Mouse (Mus musculus) mouse embryonic stem cell (cell line): Measurements from ENCODE around the gene Rasgrf1.
"Not testable (repeated sequence)": the region's sequence is repeated elsewhere in the genome, so short reads cannot be mapped to it uniquely, and the experiment has no call there.

Experiments used
- in situ Hi-C, 2 experiments: fragments of 300-500 bp; cut with MboI; formaldehyde crosslinking; loops; 1 replicate in 1 of 2; 3 replicates in 1 of 2; pipeline ENCODE4 v1.14.3; 2019 to 2020; ENCODE audit warnings: low sequenced_read_pairs in 2 of 2, low pct_unique_long_range_greater_than_20kb in 1 of 2, mixed read lengths in 1 of 2; ENCODE audit not compliant: unreplicated experiment in 1 of 2

Gene Rasgrf1

GRCm38 (mm10) chr9:90006432-90006831 lies 96.7 kb downstream of the Rasgrf1 start:
- in situ Hi-C loops = no loop called here

- in situ Hi-C loops = no loop called here
These were observed 97.4 kb downstream of the Rasgrf1 start for GRCm38 (mm10) chr9:90007094-90007493.

- in situ Hi-C loops = no loop called here
These were observed 98.4 kb downstream of the Rasgrf1 start for GRCm38 (mm10) chr9:90008138-90008537.

DNA sequence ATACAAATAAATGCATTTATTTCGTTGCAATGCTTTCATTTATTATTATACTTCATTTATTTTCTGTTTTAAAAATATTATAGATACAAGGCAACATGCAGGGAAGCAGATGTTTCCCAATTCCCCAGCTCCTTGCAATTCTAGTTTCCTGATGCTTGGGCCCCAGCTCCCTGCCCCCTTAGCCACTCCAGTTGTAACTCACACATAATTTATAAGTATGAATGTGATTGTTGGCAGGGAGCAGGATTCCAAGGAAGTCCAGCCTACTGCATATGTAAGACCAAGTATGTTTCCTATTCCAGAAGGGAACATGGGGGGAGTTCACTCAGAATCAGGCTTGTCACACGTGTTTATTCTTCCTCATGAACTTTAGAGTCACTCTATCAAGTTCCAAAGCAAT lies 102.1 kb downstream of the Rasgrf1 start:
- in situ Hi-C loops = no loop called here

DNA sequence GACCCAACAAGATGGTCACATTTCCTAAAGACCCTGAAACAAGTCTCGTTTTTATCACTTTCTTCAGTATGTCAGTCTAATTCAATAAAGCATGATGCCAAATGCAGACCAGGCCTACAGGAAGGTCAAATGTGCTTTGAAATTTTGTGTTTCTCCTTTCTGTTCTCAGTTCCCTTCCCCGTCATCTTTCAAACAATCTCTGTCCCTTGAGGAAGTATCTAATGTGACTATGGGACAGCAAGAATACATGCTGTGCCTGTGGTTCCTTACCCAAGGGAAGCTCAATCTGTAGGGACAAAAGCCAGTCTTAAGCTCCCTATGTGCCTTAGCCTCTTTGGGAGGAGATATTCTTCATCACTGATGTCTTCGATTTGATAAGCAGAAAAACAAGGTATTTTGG lies 104.9 kb downstream of the Rasgrf1 start:
- in situ Hi-C loops = no loop called here

DNA sequence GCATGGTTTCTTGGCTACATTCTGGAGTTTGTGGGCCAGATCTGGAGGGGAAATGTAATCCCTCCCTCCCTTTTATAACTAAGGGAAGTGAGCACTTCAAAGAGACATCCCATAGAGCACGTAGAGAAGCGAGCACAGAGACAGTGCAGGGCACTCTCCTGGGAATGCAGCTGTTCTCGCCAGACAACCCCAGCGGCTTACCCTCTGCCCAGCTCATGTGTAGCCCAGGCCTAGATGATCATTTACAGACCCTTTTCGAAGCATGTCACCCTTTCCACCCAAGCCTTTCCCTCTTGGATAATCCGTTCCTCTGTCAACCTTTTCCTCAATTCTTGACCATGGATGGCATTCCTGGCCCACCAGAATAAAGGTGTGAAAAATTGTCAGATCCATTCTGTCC lies 106.5 kb downstream of the Rasgrf1 start:
- in situ Hi-C loops = no loop called here

- in situ Hi-C loops = no loop called here
These were observed 111.2 kb downstream of the Rasgrf1 start for GRCm38 (mm10) chr9:90020866-90021265.

DNA sequence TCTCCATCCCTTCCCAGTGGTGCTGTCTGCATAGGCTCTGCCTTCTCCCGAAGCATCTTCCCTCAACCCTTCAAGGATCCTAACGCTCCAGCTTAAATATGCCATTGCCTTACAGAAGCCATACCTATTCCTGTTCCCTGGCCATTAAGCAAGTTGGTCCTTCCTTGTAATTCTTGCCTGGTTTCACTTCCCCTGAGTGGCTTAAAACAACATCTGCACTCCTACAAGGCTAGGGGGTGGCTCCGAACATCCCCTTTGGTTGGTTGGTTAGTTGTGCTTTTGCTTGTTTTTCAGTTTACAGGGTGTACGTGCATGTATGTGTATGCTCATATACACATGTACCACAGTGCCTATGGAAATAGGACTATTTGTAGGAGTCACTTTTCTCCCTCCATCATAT lies 111.7 kb downstream of the Rasgrf1 start:
- in situ Hi-C loops = no loop called here

GRCm38 (mm10) chr9:90027709-90028108 lies 118.0 kb downstream of the Rasgrf1 start:
- in situ Hi-C loops = no loop called here

DNA sequence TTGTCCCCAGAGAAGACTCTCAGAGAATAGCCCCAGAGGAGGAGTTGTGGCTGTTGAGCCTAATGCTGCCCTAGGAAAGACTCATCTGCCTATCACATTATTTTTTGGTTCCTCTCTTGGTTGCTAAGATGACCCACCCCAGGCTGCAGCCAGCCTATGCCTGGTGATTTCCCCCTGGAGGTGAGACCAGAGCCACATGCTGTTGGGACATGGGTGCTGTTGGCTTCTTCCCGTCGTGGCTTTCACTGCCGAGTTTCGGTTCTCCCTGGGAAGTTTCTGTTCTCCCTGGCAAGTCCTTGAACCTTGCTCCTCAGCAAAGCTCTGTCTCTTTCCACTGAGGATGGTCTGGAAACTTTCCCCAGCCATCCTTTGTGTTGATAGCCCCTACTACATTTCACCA lies 124.2 kb downstream of the Rasgrf1 start:
- in situ Hi-C loops = no loop called here

DNA sequence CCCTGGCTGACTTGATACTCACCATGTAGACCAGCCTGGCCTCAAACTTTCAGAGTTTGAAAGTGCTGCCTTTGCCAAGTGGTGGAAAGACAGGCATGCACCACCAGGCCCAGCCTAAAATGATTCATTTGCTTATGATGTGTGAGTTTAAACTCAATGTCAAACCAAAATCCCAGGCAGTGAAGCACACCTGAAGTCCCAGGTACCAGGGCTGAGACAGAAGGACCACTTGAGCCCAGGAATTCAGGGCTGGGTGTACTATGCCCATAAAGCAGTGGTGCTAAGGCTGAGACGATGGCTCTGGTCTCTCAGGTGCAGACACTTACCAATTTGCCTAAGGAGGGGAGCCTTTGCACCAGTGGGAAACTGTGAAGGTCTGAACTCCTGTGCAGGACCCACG lies 125.5 kb downstream of the Rasgrf1 start:
- in situ Hi-C loops = no loop called here

DNA sequence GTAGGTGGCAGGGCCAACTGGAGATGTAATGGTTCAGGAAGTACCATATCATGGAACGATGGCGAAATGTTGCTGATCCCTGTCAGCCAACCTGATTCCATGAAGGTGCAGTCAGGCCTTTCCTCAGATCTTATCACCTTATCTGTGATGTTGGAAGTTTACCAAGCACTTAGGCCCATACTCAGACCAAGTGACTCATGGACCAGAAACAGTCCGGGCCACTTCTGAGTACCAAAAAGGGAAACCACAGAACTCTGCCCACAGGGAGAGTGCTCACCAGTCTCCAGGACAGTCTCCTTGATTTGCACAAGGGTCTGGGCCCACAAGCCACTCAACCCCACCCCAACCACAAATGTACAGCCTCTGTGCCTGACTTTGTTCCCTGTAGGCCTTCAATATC lies 126.1 kb downstream of the Rasgrf1 start:
- in situ Hi-C loops = no loop called here

GRCm38 (mm10) chr9:90036313-90036712 lies 126.6 kb downstream of the Rasgrf1 start:
- in situ Hi-C loops = no loop called here

GRCm38 (mm10) chr9:90038535-90038934 lies 128.8 kb downstream of the Rasgrf1 start:
- in situ Hi-C loops = no loop called here

DNA sequence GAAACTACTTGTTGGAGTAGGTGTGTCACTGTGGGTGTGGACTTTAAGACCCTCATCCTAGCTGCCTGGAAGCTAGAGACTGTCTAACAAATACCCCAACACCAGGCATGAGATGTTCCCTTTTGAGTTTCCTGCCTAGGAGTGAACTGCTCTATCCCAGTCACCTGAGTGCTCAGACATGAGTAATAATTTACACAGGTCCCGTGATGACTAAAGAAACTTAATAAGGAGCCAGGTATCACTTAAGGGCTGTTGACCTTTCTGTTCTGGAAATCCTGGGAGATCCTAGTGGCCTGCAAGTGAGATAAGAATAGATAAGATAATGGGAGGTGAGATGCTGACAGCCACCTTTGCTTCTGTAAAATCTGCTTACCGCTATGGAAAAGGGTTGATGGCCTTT lies 131.2 kb downstream of the Rasgrf1 start:
- in situ Hi-C loops = no loop called here

DNA sequence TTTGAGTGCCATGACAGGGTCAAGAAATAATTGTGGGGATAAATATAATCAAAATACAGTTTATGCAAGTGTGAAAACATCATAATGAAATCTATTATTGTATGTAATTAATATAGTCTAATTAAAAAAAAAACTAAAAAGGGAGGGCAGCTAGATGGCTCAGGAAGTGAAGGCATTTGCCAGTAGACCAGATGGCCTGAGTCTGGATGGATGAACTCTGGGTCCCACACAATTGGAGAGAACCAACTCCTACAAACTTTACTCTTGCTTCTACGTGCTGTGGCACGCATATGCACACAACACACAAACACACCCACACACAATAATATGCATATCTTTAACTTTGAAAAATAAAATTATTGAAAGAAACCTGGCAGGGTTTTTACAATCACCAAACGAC lies 131.8 kb downstream of the Rasgrf1 start:
- in situ Hi-C loops = no loop called here

DNA sequence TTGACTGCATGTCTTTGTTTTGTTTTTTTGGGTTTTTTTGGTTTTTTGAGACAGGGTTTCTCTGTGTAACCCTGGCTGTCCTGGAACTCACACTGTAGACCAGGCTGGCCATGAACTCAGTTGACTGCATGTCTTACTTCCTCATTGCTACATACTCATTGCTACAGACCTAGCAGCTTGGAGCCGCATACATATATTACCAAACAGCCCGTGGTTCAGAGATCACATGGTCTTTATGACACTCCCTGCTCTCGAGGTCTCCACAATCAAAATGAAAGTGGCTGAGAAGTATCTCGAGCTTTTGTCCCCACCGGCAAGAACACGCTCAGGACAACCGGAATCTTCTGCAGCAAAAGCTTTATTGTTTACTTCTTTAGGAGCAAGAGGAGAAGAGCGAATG lies 133.2 kb downstream of the Rasgrf1 start:
- in situ Hi-C loops = not testable (repeated sequence)

GRCm38 (mm10) chr9:90045191-90045590 lies 135.5 kb downstream of the Rasgrf1 start:
- in situ Hi-C loops = no loop called here

- in situ Hi-C loops = no loop called here
These were observed 138.4 kb downstream of the Rasgrf1 start for GRCm38 (mm10) chr9:90047937-90048627.

DNA sequence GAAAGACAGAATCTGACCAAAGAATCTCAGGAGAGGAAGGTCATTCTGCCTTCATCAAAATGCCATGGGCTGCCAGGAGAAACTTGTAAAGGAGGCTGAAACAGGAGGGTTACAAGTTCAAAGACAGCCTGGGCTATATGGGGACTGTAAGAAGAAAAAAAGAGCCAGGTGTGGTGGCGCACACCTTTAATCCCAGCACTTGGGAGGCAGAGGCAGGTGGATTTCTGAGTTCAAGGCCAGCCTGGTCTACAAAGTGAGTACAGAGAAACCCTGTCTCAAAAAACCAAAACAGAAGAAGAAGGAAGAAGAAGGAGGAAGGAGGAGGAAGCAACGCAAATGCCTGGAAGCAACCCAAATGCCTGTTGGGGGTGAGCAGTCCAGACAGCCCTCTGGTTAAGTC lies 144.1 kb downstream of the Rasgrf1 start, which contains the start of gene Ctsh:
Gene Ctsh, plus strand, starts transcription at position 301 of the 400 bp plus-strand sequence.
- in situ Hi-C loops = no loop called here
